Mouse (Mus musculus) MEL (cell line): ENCODE data around the gene 4930432M17Rik.

Experiments
- CTCF ChIP-seq, 3 experiments: IDR thresholded peaks in 2 of 3; conservative IDR thresholded peaks in 1 of 3; 2 replicates each; pipeline ENCODE4 v1.5.1; 2011 to 2012; ENCODE audit warnings: low read length in 3 of 3, low read depth in 2 of 3, mild to moderate bottlenecking in 2 of 3, improper control_type of control experiment in 1 of 3, inconsistent platforms in 1 of 3, mixed read lengths in 1 of 3, moderate library complexity in 1 of 3; ENCODE audit not compliant: control insufficient read depth in 1 of 3, insufficient read depth in 1 of 3, poor library complexity in 1 of 3, severe bottlenecking in 1 of 3
- GATA1 ChIP-seq: IDR thresholded peaks from 2 replicates; pipeline ENCODE4 v1.6.1; 2011; ENCODE audit warnings: low read depth, low read length, improper control_type of control experiment
- HCFC1 ChIP-seq: IDR thresholded peaks from 2 replicates; pipeline ENCODE4 v1.6.1; 2012; ENCODE audit warnings: low read depth, mild to moderate bottlenecking, inconsistent platforms, low read length, improper control_type of control experiment, moderate library complexity
- MAX ChIP-seq: IDR thresholded peaks from 2 replicates; pipeline ENCODE4 v1.6.1; 2011; ENCODE audit warnings: low read length, improper control_type of control experiment
- MYC ChIP-seq: IDR thresholded peaks from 2 replicates; pipeline ENCODE4 v1.6.1; 2011; ENCODE audit warnings: low read depth, mild to moderate bottlenecking, low read length, improper control_type of control experiment, moderate library complexity
- POLR2A ChIP-seq, 2 experiments: IDR thresholded peaks; 2 replicates each; pipeline ENCODE4 v1.6.1; 2011 to 2012; ENCODE audit warnings: low read length in 2 of 2, mild to moderate bottlenecking in 2 of 2, control low read depth in 1 of 2, improper control_type of control experiment in 1 of 2, low read depth in 1 of 2, moderate library complexity in 1 of 2; ENCODE audit not compliant: control insufficient read depth in 1 of 2, insufficient read depth in 1 of 2, poor library complexity in 1 of 2
- SMC3 ChIP-seq: IDR thresholded peaks from 2 replicates; pipeline ENCODE4 v1.6.1; 2011; ENCODE audit warnings: low read depth, low read length, improper control_type of control experiment

GRCm38 (mm10) chr3:121703880-121704243, 33.3 kb downstream of the 4930432M17Rik start:
- no peak for TF ChIP-seq CTCF (IDR thresholded peaks at IDR 0.05 in 2 of 3, conservative IDR thresholded peaks at IDR 0.05 in 1 of 3; ENCODE audit: control insufficient read depth in 1 of 3, insufficient read depth in 1 of 3, low read depth in 2 of 3, low read length in 3 of 3, poor library complexity in 1 of 3, severe bottlenecking in 1 of 3)
- no peak for TF ChIP-seq POLR2A (IDR thresholded peaks at IDR 0.05; ENCODE audit: control insufficient read depth in 1 of 2, insufficient read depth in 1 of 2, low read depth in 1 of 2, low read length in 2 of 2, poor library complexity in 1 of 2)
- TF ChIP-seq MYC: no peak
- TF ChIP-seq GATA1: no peak
- no peak for TF ChIP-seq HCFC1
- no peak for TF ChIP-seq MAX
- no peak for TF ChIP-seq SMC3
